In genomic region chr11:48836990-48837309, GRCm38 (mm10) we compare ENCODE assay signal across 8 mouse cellular contexts. TPM values are rescaled to one million over a fixed set of nuclear protein-coding genes. Genes with fewer than 3 reads are reported as not detected.
DNase-seq lines count a peak whose midpoint lies in the region; ATAC-seq and TF ChIP-seq lines count a peak whose summit lies in the region.

No protein-coding gene starts in this region.

- peak overlapping the region; percentile 98 for H3K4me3 ChIP-seq in thymus, adult 2 months (ENCODE audit: control insufficient read depth, insufficient read depth, low read length)
- H3K4me3 ChIP-seq in heart, embryonic 15.5 days: peak overlapping the region; percentile 81
- peak overlapping the region; percentile 87 for H3K4me3 ChIP-seq in limb, embryonic 15.5 days
- H3K4me3 ChIP-seq in stomach, embryonic 16.5 days (replicated peaks; ENCODE audit: low read length): peak overlapping the region; percentile 68

- no peaks in the 10 kb centered on the region for H3K27me3 ChIP-seq in thymus, adult 2 months (ENCODE audit: control insufficient read depth, insufficient read depth, low read length)
- H3K27me3 ChIP-seq in heart, embryonic 15.5 days: 0 out of 2 replicates have a peak, but pooled peaks cover 13% of the 10 kb centered on the region
- no peaks in the 10 kb centered on the region for H3K27me3 ChIP-seq in limb, embryonic 15.5 days
- H3K27me3 ChIP-seq in stomach, embryonic 16.5 days (ENCODE audit: control insufficient read depth, insufficient read depth, low read length): no peaks in the 10 kb centered on the region

- no peaks in the 10 kb centered on the region for H3K36me3 ChIP-seq in thymus, adult 2 months (ENCODE audit: control insufficient read depth, insufficient read depth, low read length)
- no peaks in the 10 kb centered on the region for H3K36me3 ChIP-seq in heart, embryonic 15.5 days
- no peaks in the 10 kb centered on the region for H3K36me3 ChIP-seq in limb, embryonic 15.5 days
- H3K36me3 ChIP-seq in stomach, embryonic 16.5 days (ENCODE audit: control insufficient read depth, insufficient read depth, low read length): no peaks in the 10 kb centered on the region

- 54% methylated on average over 11 of the region's 11 CpGs for WGBS in thymus, adult 2 months
- 15% methylated on average over 11 of the region's 11 CpGs for WGBS in heart, embryonic 15.5 days
- WGBS in limb, embryonic 15.5 days: 8% methylated on average over 11 of the region's 11 CpGs
- WGBS in stomach, embryonic 16.5 days: 16% methylated on average over 11 of the region's 11 CpGs

- TF ChIP-seq POLR2A in thymus, adult 2 months (IDR thresholded peaks at IDR 0.05; ENCODE audit: control insufficient read depth, extremely low read depth, insufficient read depth, low read length, poor library complexity): no peak

- H3K4me2 ChIP-seq in heart, embryonic 15.5 days: peak overlapping the region; percentile 92
- peak overlapping the region; percentile 77 for H3K4me2 ChIP-seq in limb, embryonic 15.5 days
- peak overlapping the region; percentile 73 for H3K4me2 ChIP-seq in stomach, embryonic 16.5 days (ENCODE audit: low read depth, low read length)

- no peaks in the 10 kb centered on the region for H3K9me3 ChIP-seq in heart, embryonic 15.5 days (replicated peaks)
- no peaks in the 10 kb centered on the region for H3K9me3 ChIP-seq in limb, embryonic 15.5 days
- H3K9me3 ChIP-seq in stomach, embryonic 16.5 days (replicated peaks; ENCODE audit: control insufficient read depth, low read length): no peaks in the 10 kb centered on the region

- peak overlapping the region; percentile 74 for H3K9ac ChIP-seq in heart, embryonic 15.5 days
- H3K9ac ChIP-seq in limb, embryonic 15.5 days: no peak overlapping the region
- H3K9ac ChIP-seq in stomach, embryonic 16.5 days (ENCODE audit: low read length): peak overlapping the region; percentile 83

- no peak overlapping the region for H3K27ac ChIP-seq in thymus, adult 2 months (ENCODE audit: control insufficient read depth, insufficient read depth, low read length)
- H3K27ac ChIP-seq in heart, embryonic 15.5 days: peak overlapping the region; percentile 63
- no peak overlapping the region for H3K27ac ChIP-seq in limb, embryonic 15.5 days
- H3K27ac ChIP-seq in stomach, embryonic 16.5 days (ENCODE audit: low read length): no peak overlapping the region

- no peak for ATAC-seq in heart, embryonic 15.5 days (replicated peaks; ENCODE audit: insufficient number of reproducible peaks, insufficient read depth, low FRiP score, low read depth)
- no peak for ATAC-seq in limb, embryonic 15.5 days (ENCODE audit: insufficient number of reproducible peaks, low FRiP score, low TSS enrichment, low read depth)
- no peak for ATAC-seq in stomach, embryonic 16.5 days (ENCODE audit: insufficient read depth, low FRiP score)
- no peak for ATAC-seq in inflammation-experienced regulatory T-cells, adult 6 months

- no peak for DNase-seq in thymus, adult 2 months
- no peak for DNase-seq in thymus, postnatal 36 days
- no peak for DNase-seq in testis, postnatal 10 days (ENCODE audit: low spot score)
- no peak for DNase-seq in spleen, adult 18-20 months

- no peak for TF ChIP-seq CTCF in thymus, adult 2 months (IDR thresholded peaks at IDR 0.05; ENCODE audit: borderline replicate concordance, control insufficient read depth, extremely low read depth, insufficient read depth, low read length, poor library complexity)

- H3K4me1 ChIP-seq in thymus, adult 2 months (replicated peaks; ENCODE audit: control insufficient read depth, insufficient read depth, low read length): peaks cover 21% of the 10 kb centered on the region
- H3K4me1 ChIP-seq in heart, embryonic 15.5 days (replicated peaks): peaks cover 17% of the 10 kb centered on the region
- H3K4me1 ChIP-seq in limb, embryonic 15.5 days: peaks cover 13% of the 10 kb centered on the region
- peaks cover 3% of the 10 kb centered on the region; the same call in 1 of the 2 replicates for H3K4me1 ChIP-seq in stomach, embryonic 16.5 days (ENCODE audit: control insufficient read depth, insufficient read depth, low read length)

RNA-seq across cellular contexts. Expression of gene Gm12184, which starts 10.5 kb away (rescaled TPM):
- 8.1 and 20.2 TPM in 2 replicates for polyA plus RNA-seq in thymus, adult 2 months (2012; rRNA removed)
- 3.2 and 3.7 TPM in 2 replicates for polyA plus RNA-seq in heart, embryonic 15.5 days (2015; fragmentation: Nextera tagmentation; extraction: Ambion mirVana)
- 2.0 and 3.0 TPM in 2 replicates for polyA plus RNA-seq in limb, embryonic 15.5 days (2015; fragmentation: Nextera tagmentation; extraction: Ambion mirVana)
- 0.98 and 1.5 TPM in 2 replicates for polyA plus RNA-seq in stomach, embryonic 16.5 days (2015; fragmentation: Nextera tagmentation; extraction: Ambion mirVana)
- 1 to 10 TPM; 1.3 to 2.8 (median 2.5) TPM for polyA plus RNA-seq in inflammation-experienced regulatory T-cells, adult 6 months (2017; shearing (Covaris generic))

RNA-seq across cellular contexts. Expression of gene Trim7, which starts 11.0 kb away (rescaled TPM):
- polyA plus RNA-seq in thymus, adult 2 months (2012; rRNA removed): 11.6 and 13.0 TPM in 2 replicates
- 0.75 and 0.84 TPM in 2 replicates for polyA plus RNA-seq in heart, embryonic 15.5 days (2015; fragmentation: Nextera tagmentation; extraction: Ambion mirVana)
- polyA plus RNA-seq in limb, embryonic 15.5 days (2015; fragmentation: Nextera tagmentation; extraction: Ambion mirVana): 2.0 and 2.8 TPM in 2 replicates
- polyA plus RNA-seq in stomach, embryonic 16.5 days (2015; fragmentation: Nextera tagmentation; extraction: Ambion mirVana): 1.7 and 2.6 TPM in 2 replicates
- polyA plus RNA-seq in inflammation-experienced regulatory T-cells, adult 6 months (2017; shearing (Covaris generic)): 1 to 10 TPM in 2 of 3 experiments, under 1 TPM in 1; 0.58 to 2.1 (median 1.1) TPM

RNA-seq across cellular contexts. Expression of gene Trim41, which starts 19.8 kb away (rescaled TPM):
- 41.7 and 41.9 TPM in 2 replicates for polyA plus RNA-seq in thymus, adult 2 months (2012; rRNA removed)
- polyA plus RNA-seq in heart, embryonic 15.5 days (2015; fragmentation: Nextera tagmentation; extraction: Ambion mirVana): 4.3 TPM in 2 replicates
- polyA plus RNA-seq in limb, embryonic 15.5 days (2015; fragmentation: Nextera tagmentation; extraction: Ambion mirVana): 5.6 and 7.8 TPM in 2 replicates
- polyA plus RNA-seq in stomach, embryonic 16.5 days (2015; fragmentation: Nextera tagmentation; extraction: Ambion mirVana): 4.6 and 5.7 TPM in 2 replicates
- polyA plus RNA-seq in inflammation-experienced regulatory T-cells, adult 6 months (2017; shearing (Covaris generic)): 1 to 10 TPM; 2.5 to 4.6 (median 3.3) TPM

RNA-seq across cellular contexts. Expression of gene Irgm1, which starts 34.5 kb away (rescaled TPM):
- 17.7 and 20.0 TPM in 2 replicates for polyA plus RNA-seq in thymus, adult 2 months (2012; rRNA removed)
- 8.9 and 13.6 TPM in 2 replicates for polyA plus RNA-seq in heart, embryonic 15.5 days (2015; fragmentation: Nextera tagmentation; extraction: Ambion mirVana)
- polyA plus RNA-seq in limb, embryonic 15.5 days (2015; fragmentation: Nextera tagmentation; extraction: Ambion mirVana): 7.1 and 7.3 TPM in 2 replicates
- polyA plus RNA-seq in stomach, embryonic 16.5 days (2015; fragmentation: Nextera tagmentation; extraction: Ambion mirVana): 13.1 and 13.3 TPM in 2 replicates
- 100 to 1,000 TPM; 172 to 210 (median 188) TPM for polyA plus RNA-seq in inflammation-experienced regulatory T-cells, adult 6 months (2017; shearing (Covaris generic))

RNA-seq across cellular contexts. Expression of gene Rack1, which starts 36.8 kb away (rescaled TPM):
- 3,906 and 3,990 TPM in 2 replicates for polyA plus RNA-seq in thymus, adult 2 months (2012; rRNA removed)
- 338 and 387 TPM in 2 replicates for polyA plus RNA-seq in heart, embryonic 15.5 days (2015; fragmentation: Nextera tagmentation; extraction: Ambion mirVana)
- 646 and 717 TPM in 2 replicates for polyA plus RNA-seq in limb, embryonic 15.5 days (2015; fragmentation: Nextera tagmentation; extraction: Ambion mirVana)
- 634 and 687 TPM in 2 replicates for polyA plus RNA-seq in stomach, embryonic 16.5 days (2015; fragmentation: Nextera tagmentation; extraction: Ambion mirVana)
- polyA plus RNA-seq in inflammation-experienced regulatory T-cells, adult 6 months (2017; shearing (Covaris generic)): 1,000 to 10,000 TPM; 1,163 to 1,603 (median 1,351) TPM
